ENCODE assay signal across 8 mouse cellular contexts in genomic region chr1:168432281-168432725, GRCm38 (mm10). TPM values are rescaled to one million over a fixed set of nuclear protein-coding genes. Genes with fewer than 3 reads are reported as not detected.
DNase-seq lines count a peak whose midpoint lies in the region; ATAC-seq and TF ChIP-seq lines count a peak whose summit lies in the region.

No protein-coding gene starts in this region.

- H3K36me3 ChIP-seq in hindbrain, embryonic 16.5 days (ENCODE audit: control insufficient read depth, insufficient read depth, low read length): no peaks in the 10 kb centered on the region

- peak overlapping the region; percentile 72 for H3K4me2 ChIP-seq in hindbrain, embryonic 16.5 days (ENCODE audit: low read length)

- no peaks in the 10 kb centered on the region for H3K27me3 ChIP-seq in hindbrain, embryonic 16.5 days (replicated peaks; ENCODE audit: control insufficient read depth, insufficient read depth, low read length)

- WGBS in hindbrain, embryonic 16.5 days: under 1% methylated on average over 21 of the region's 22 CpGs

- H3K27ac ChIP-seq in cortical plate, adult 2 months (ENCODE audit: insufficient read depth, low read length): no peak overlapping the region
- peak overlapping the region; percentile 96 for H3K27ac ChIP-seq in gastrocnemius, adult 2 months
- peak overlapping the region; percentile 98 for H3K27ac ChIP-seq in hindbrain, embryonic 16.5 days (ENCODE audit: low read depth, low read length)

- peak; percentile 100 for DNase-seq in adipocyte (ENCODE audit: low spot score)
- DNase-seq in gastrocnemius, adult 2 months: peak; percentile 97
- peak; percentile 98 for DNase-seq in left cerebral cortex, adult 11 months (ENCODE audit: low spot score)
- DNase-seq in lung, postnatal 36 days: peak; percentile 99
- peak; percentile 99 for DNase-seq in retina, embryonic 14.5 days (ENCODE audit: low spot score)
- peak; percentile 63 to 82 for DNase-seq in thymus, postnatal 36 days

- H3K4me3 ChIP-seq in cortical plate, adult 2 months (ENCODE audit: insufficient read depth, low read length): peak overlapping the region; percentile 19
- H3K4me3 ChIP-seq in gastrocnemius, adult 2 months: peak overlapping the region; percentile 91
- H3K4me3 ChIP-seq in hindbrain, embryonic 16.5 days (ENCODE audit: low read length): peak overlapping the region; percentile 79

- intact Hi-C loops in gastrocnemius, adult 2 months (cut with DNase I): loop anchor here (5.0 to 10.0 kb wide), 4 partner anchors 45 to 215 kb away; no protein-coding TSS in a partner anchor

- TF ChIP-seq POLR2A in cortical plate, adult 2 months (IDR thresholded peaks at IDR 0.05; ENCODE audit: extremely low read depth, insufficient read depth, low read length): peak; percentile 82; the same call in 1 of the 2 replicates

- H3K4me1 ChIP-seq in cortical plate, adult 2 months (ENCODE audit: control insufficient read depth, insufficient read depth, low read length): no peaks in the 10 kb centered on the region
- no peaks in the 10 kb centered on the region for H3K4me1 ChIP-seq in hindbrain, embryonic 16.5 days (ENCODE audit: control insufficient read depth, insufficient read depth, low read depth, low read length)

- H3K9me3 ChIP-seq in hindbrain, embryonic 16.5 days (ENCODE audit: control insufficient read depth, low read length): no peaks in the 10 kb centered on the region

- ATAC-seq in hindbrain, embryonic 16.5 days: peak; percentile 100

- no peak for TF ChIP-seq CTCF in cortical plate, adult 2 months (IDR thresholded peaks at IDR 0.05; ENCODE audit: extremely low read depth, insufficient read depth, low read length)
- no peak for TF ChIP-seq CTCF in gastrocnemius, adult 2 months (IDR thresholded peaks at IDR 0.05)

- peak overlapping the region; percentile 59 for H3K9ac ChIP-seq in hindbrain, embryonic 16.5 days (ENCODE audit: low read depth, low read length)

RNA-seq across cellular contexts. Expression of gene Pbx1, which starts 0.2 kb away (rescaled TPM):
- 63.4 and 65.5 TPM in 2 replicates for polyA plus RNA-seq in cortical plate, adult 2 months (2012; rRNA removed)
- total RNA-seq in gastrocnemius, adult 2 months (2021): 10 to 100 TPM; 16.9 to 29.3 TPM
- 36.0 and 38.9 TPM in 2 replicates for polyA plus RNA-seq in hindbrain, embryonic 16.5 days (2015; fragmentation: Nextera tagmentation; extraction: Ambion mirVana)

Comparison
In these comparisons a context has a peak if more than half of its experiments do, and no peak if none do; other contexts are left out.
1. H3K4me3 ChIP-seq: peak in every context shown above with its lines; median percentile 91 in gastrocnemius, adult 2 months; 79 in hindbrain, embryonic 16.5 days; 19 in cortical plate, adult 2 months.